Mouse (Mus musculus) forebrain, embryonic 11.5 days (tissue): ENCODE results near the gene Brca2. TPM values are rescaled to one million over a fixed set of nuclear protein-coding genes. Genes with fewer than 3 reads are reported as not detected.

Experiments used
- ATAC-seq: fragments of 200-750 bp; cut with Nextera tagmentation; replicated peaks from 2 replicates; pipeline ENCODE4 v1.8.0; 2017; ENCODE audit warnings: moderate TSS enrichment; ENCODE audit not compliant: low FRiP score
- DNase-seq: peaks from one replicate; pipeline ENCODE4 v3.0.0-alpha.2; 2017; ENCODE audit warnings: low spot score
- H3K27ac ChIP-seq: fragments of 300-500 bp; sonication (generic); 2 replicates; pipeline ENCODE4 v1.5.1; 2014; ENCODE audit warnings: low read depth, low read length
- H3K27me3 ChIP-seq: fragments of 300-500 bp; sonication (generic); 2 replicates; pipeline ENCODE4 v1.6.1; 2014; ENCODE audit warnings: mild to moderate bottlenecking, low read length, mixed read lengths; ENCODE audit not compliant: control insufficient read depth, insufficient read depth
- H3K36me3 ChIP-seq: fragments of 300-500 bp; sonication (generic); 2 replicates; pipeline ENCODE4 v1.6.1; 2014; ENCODE audit warnings: mild to moderate bottlenecking, low read length, moderate library complexity, mixed read lengths; ENCODE audit not compliant: control insufficient read depth, insufficient read depth
- H3K4me1 ChIP-seq: fragments of 300-500 bp; sonication (generic); replicated peaks from 2 replicates; pipeline ENCODE4 v1.6.1; 2014; ENCODE audit warnings: low read length, mixed read lengths; ENCODE audit not compliant: control insufficient read depth, insufficient read depth
- H3K4me2 ChIP-seq: fragments of 300-500 bp; sonication (generic); 2 replicates; pipeline ENCODE4 v1.6.1; 2014; ENCODE audit warnings: low read depth, mild to moderate bottlenecking, low read length, moderate library complexity, mixed read lengths; ENCODE audit not compliant: severe bottlenecking
- H3K4me3 ChIP-seq: fragments of 300-500 bp; sonication (generic); 2 replicates; pipeline ENCODE4 v1.5.1; 2014; ENCODE audit warnings: low read depth, low read length
- H3K9ac ChIP-seq: fragments of 300-500 bp; sonication (generic); 2 replicates; pipeline ENCODE4 v1.6.1; 2014; ENCODE audit warnings: low read length
- H3K9me3 ChIP-seq: fragments of 300-500 bp; sonication (generic); 2 replicates; pipeline ENCODE4 v1.6.1; 2016; ENCODE audit warnings: low read length, mixed read lengths; ENCODE audit not compliant: control insufficient read depth
- WGBS: fragments of 180-500 bp; shearing (Covaris S2); extraction: QIAGEN DNeasy Blood & Tissue Kit; methylation state at CpG from one replicate; pipeline ENCODE4 v1.1.7; 2014; 5-methylcytosine and 5-hydroxymethylcytosine counted together
- polyA plus RNA-seq: library from polyadenylated mRNA; unstranded; fragments of >200 nt; fragmentation: Nextera tagmentation; extraction: Ambion mirVana; gene quantifications from 2 replicates; pipeline ENCODE4 v1.2.1, GENCODE M21; 2014

The Brca2 gene
- polyA plus RNA-seq, 1 experiment from 2014 or later = 35.0 TPM

- DNase-seq (no peak), ATAC-seq (no peak)
- no peaks in the 10 kb centered on the region for H3K27me3 ChIP-seq
- no peak overlapping the region for H3K27ac ChIP-seq
- WGBS = 91% methylated on average over 11 of the region's 11 CpGs
- no peak overlapping the region for H3K4me2 ChIP-seq
- H3K4me1 ChIP-seq = no peaks in the 10 kb centered on the region
- no peak overlapping the region for H3K4me3 ChIP-seq
- H3K36me3 ChIP-seq = no peaks in the 10 kb centered on the region; the same call in 1 of the 2 replicates
- H3K9ac ChIP-seq = no peak overlapping the region
- no peaks in the 10 kb centered on the region for H3K9me3 ChIP-seq
Observed at GRCm38 (mm10) chr5:150570496-150571219, 48.2 kb downstream of the Brca2 start.

- no peaks in the 10 kb centered on the region for H3K27me3 ChIP-seq
- H3K4me2 ChIP-seq = no peak overlapping the region
- H3K4me1 ChIP-seq = no peaks in the 10 kb centered on the region
- no peaks in the 10 kb centered on the region; the same call in 1 of the 2 replicates for H3K36me3 ChIP-seq
- DNase-seq (no peak), ATAC-seq (no peak)
- H3K27ac ChIP-seq = no peak overlapping the region
- no peaks in the 10 kb centered on the region for H3K9me3 ChIP-seq
- H3K9ac ChIP-seq = no peak overlapping the region
- WGBS = 97% methylated on average over 3 of the region's 3 CpGs
- H3K4me3 ChIP-seq = no peak overlapping the region
Observed at GRCm38 (mm10) chr5:150574403-150574802, 52.0 kb downstream of the Brca2 start.

GRCm38 (mm10) chr5:150574885-150575284 is 52.5 kb downstream of the Brca2 start:
- no peak overlapping the region for H3K9ac ChIP-seq
- no peaks in the 10 kb centered on the region for H3K9me3 ChIP-seq
- no peaks in the 10 kb centered on the region for H3K4me1 ChIP-seq
- DNase-seq = no peak
- WGBS = 89% methylated on average over 5 of the region's 5 CpGs
- ATAC-seq = no peak
- no peak overlapping the region for H3K4me3 ChIP-seq
- no peaks in the 10 kb centered on the region for H3K27me3 ChIP-seq
- no peak overlapping the region for H3K4me2 ChIP-seq
- H3K36me3 ChIP-seq = no peaks in the 10 kb centered on the region; the same call in 1 of the 2 replicates
- H3K27ac ChIP-seq = no peak overlapping the region

GRCm38 (mm10) chr5:150576832-150577231 is 54.4 kb downstream of the Brca2 start:
- Histone ChIP-seq H3K4me1 (no peaks in the 10 kb centered on the region), H3K4me2 (no peak overlapping the region), H3K4me3 (no peak overlapping the region)

GRCm38 (mm10) chr5:150578613-150579171 is 56.3 kb downstream of the Brca2 start:
- H3K4me1 ChIP-seq = no peaks in the 10 kb centered on the region
- no peaks in the 10 kb centered on the region for H3K36me3 ChIP-seq
- no peak for DNase-seq
- no peak overlapping the region for H3K4me3 ChIP-seq
- no peak for ATAC-seq
- H3K4me2 ChIP-seq = no peak overlapping the region
- no peaks in the 10 kb centered on the region for H3K9me3 ChIP-seq
- WGBS = 90% methylated on average over 6 of the region's 6 CpGs
- H3K27me3 ChIP-seq = no peaks in the 10 kb centered on the region
- no peak overlapping the region for H3K9ac ChIP-seq
- H3K27ac ChIP-seq = no peak overlapping the region

More at GRCm38 (mm10) chr5:150576832-150577231, 54.4 kb downstream of the Brca2 start:
- Histone ChIP-seq H3K27me3 (no peaks in the 10 kb centered on the region), H3K27ac (no peak overlapping the region), H3K9me3 (no peaks in the 10 kb centered on the region), H3K36me3 (no peaks in the 10 kb centered on the region), H3K9ac (no peak overlapping the region)
- WGBS = 90% methylated on average over 11 of the region's 11 CpGs
- ATAC-seq (no peak), DNase-seq (no peak)

GRCm38 (mm10) chr5:150581180-150581579 is 58.8 kb downstream of the Brca2 start:
- 84% methylated on average over 6 of the region's 6 CpGs for WGBS
- H3K4me3 ChIP-seq = no peak overlapping the region
- H3K27me3 ChIP-seq = no peaks in the 10 kb centered on the region
- ATAC-seq (no peak), DNase-seq (no peak)
- H3K9me3 ChIP-seq = no peaks in the 10 kb centered on the region
- H3K4me1 ChIP-seq = no peaks in the 10 kb centered on the region
- H3K9ac ChIP-seq = no peak overlapping the region
- no peak overlapping the region for H3K27ac ChIP-seq
- no peak overlapping the region for H3K4me2 ChIP-seq
- no peaks in the 10 kb centered on the region for H3K36me3 ChIP-seq

GRCm38 (mm10) chr5:150583181-150583580 is 60.8 kb downstream of the Brca2 start:
- ATAC-seq (no peak), DNase-seq (no peak)
- no peak overlapping the region for H3K4me2 ChIP-seq
- no peaks in the 10 kb centered on the region for H3K9me3 ChIP-seq
- no peak overlapping the region for H3K9ac ChIP-seq
- no peaks in the 10 kb centered on the region for H3K36me3 ChIP-seq
- no peaks in the 10 kb centered on the region for H3K4me1 ChIP-seq
- H3K27me3 ChIP-seq = no peaks in the 10 kb centered on the region
- no peak overlapping the region for H3K4me3 ChIP-seq
- 89% methylated on average over 5 of the region's 5 CpGs for WGBS
- no peak overlapping the region for H3K27ac ChIP-seq

GRCm38 (mm10) chr5:150583622-150584336 is 61.3 kb downstream of the Brca2 start:
- H3K9ac ChIP-seq = no peak overlapping the region
- no peaks in the 10 kb centered on the region for H3K36me3 ChIP-seq
- H3K4me3 ChIP-seq = no peak overlapping the region
- H3K27me3 ChIP-seq = no peaks in the 10 kb centered on the region
- DNase-seq = no peak
- no peak overlapping the region for H3K27ac ChIP-seq
- H3K9me3 ChIP-seq = no peaks in the 10 kb centered on the region
- H3K4me2 ChIP-seq = no peak overlapping the region
- 77% methylated on average over 5 of the region's 5 CpGs for WGBS
- no peak for ATAC-seq
- no peaks in the 10 kb centered on the region for H3K4me1 ChIP-seq
